Mouse (Mus musculus): Measurements from ENCODE around the gene Spata25. TPM values are rescaled to one million over a fixed set of nuclear protein-coding genes. Genes with fewer than 3 reads are reported as not detected.

Gene Spata25
- polyA plus RNA-seq, 1 experiment from 2014 or later, result not detected

- 81% methylated on average over 30 of the region's 30 CpGs for WGBS
- Histone ChIP-seq H3K4me2 (replicated peaks; ENCODE audit: low read depth) (no peak overlapping the region), H3K4me1 (replicated peaks; ENCODE audit: control insufficient read depth, insufficient read depth, low read length) (peaks cover 3% of the 10 kb centered on the region; the same call in 1 of the 2 replicates), H3K9ac (ENCODE audit: low read depth, low read length) (no peak overlapping the region), H3K27ac (ENCODE audit: low read depth, low read length) (no peak overlapping the region), H3K36me3 (ENCODE audit: control insufficient read depth, insufficient read depth) (0 out of 2 replicates have a peak, but pooled peaks cover under 1% of the 10 kb centered on the region), H3K4me3 (ENCODE audit: low read depth, low read length) (no peak overlapping the region), H3K27me3 (replicated peaks; ENCODE audit: control insufficient read depth, insufficient read depth, low read length) (no peaks in the 10 kb centered on the region), H3K9me3 (ENCODE audit: control insufficient read depth) (no peaks in the 10 kb centered on the region)
- no peak for TF ChIP-seq CTCF (IDR thresholded peaks at IDR 0.05; ENCODE audit: low read depth)
- ATAC-seq, result no peak
Observed at GRCm38 (mm10) chr2:164777246-164778014, 50.9 kb downstream of the Spata25 start.

- H3K4me2 ChIP-seq (replicated peaks; ENCODE audit: low read depth), result no peak overlapping the region
- H3K9ac ChIP-seq (ENCODE audit: low read depth, low read length), result no peak overlapping the region
- H3K27ac ChIP-seq (ENCODE audit: low read depth, low read length), result no peak overlapping the region
- TF ChIP-seq CTCF (IDR thresholded peaks at IDR 0.05; ENCODE audit: low read depth), result no peak
- ATAC-seq, result no peak
- no peaks in the 10 kb centered on the region for H3K9me3 ChIP-seq (ENCODE audit: control insufficient read depth)
- no peak overlapping the region for H3K4me3 ChIP-seq (ENCODE audit: low read depth, low read length)
- WGBS, result 56% methylated on average over 17 of the region's 17 CpGs
- peaks cover 7% of the 10 kb centered on the region; the same call in 1 of the 2 replicates for H3K36me3 ChIP-seq (ENCODE audit: control insufficient read depth, insufficient read depth)
- peaks cover 6% of the 10 kb centered on the region; the same call in 1 of the 2 replicates for H3K4me1 ChIP-seq (replicated peaks; ENCODE audit: control insufficient read depth, insufficient read depth, low read length)
- H3K27me3 ChIP-seq (replicated peaks; ENCODE audit: control insufficient read depth, insufficient read depth, low read length), result no peaks in the 10 kb centered on the region
Observed at GRCm38 (mm10) chr2:164776801-164777200, 51.5 kb downstream of the Spata25 start.

Other genes starting within 250 kb of the Spata25 start
- 0.14 TPM in 1 of 2 replicates, not detected in the other for gene Wfdc6a, start 243.1 kb downstream of the Spata25 start, polyA plus RNA-seq (2015; fragmentation: Nextera tagmentation; extraction: Ambion mirVana)
- not detected in 2 replicates for gene Eppin, start 234.9 kb downstream of the Spata25 start, polyA plus RNA-seq (2015; fragmentation: Nextera tagmentation; extraction: Ambion mirVana)
- not detected in 2 replicates for gene Wfdc6b, start 215.0 kb downstream of the Spata25 start, polyA plus RNA-seq (2015; fragmentation: Nextera tagmentation; extraction: Ambion mirVana)
- not detected in 2 replicates for gene Wfdc8, start 214.9 kb downstream of the Spata25 start, polyA plus RNA-seq (2015; fragmentation: Nextera tagmentation; extraction: Ambion mirVana)
- gene Wfdc16, start 189.7 kb downstream of the Spata25 start, polyA plus RNA-seq (2015; fragmentation: Nextera tagmentation; extraction: Ambion mirVana), result not detected in 2 replicates
- gene Wfdc10, start 172.5 kb downstream of the Spata25 start, polyA plus RNA-seq (2015; fragmentation: Nextera tagmentation; extraction: Ambion mirVana), result not detected in 2 replicates
- not detected in 2 replicates for gene Wfdc9, start 172.0 kb downstream of the Spata25 start, polyA plus RNA-seq (2015; fragmentation: Nextera tagmentation; extraction: Ambion mirVana)
- gene Wfdc11, start 154.4 kb downstream of the Spata25 start, polyA plus RNA-seq (2015; fragmentation: Nextera tagmentation; extraction: Ambion mirVana), result not detected in 2 replicates
- 0.14 and 0.18 TPM in 2 replicates for gene Wfdc13, start 143.4 kb downstream of the Spata25 start, polyA plus RNA-seq (2015; fragmentation: Nextera tagmentation; extraction: Ambion mirVana)
- gene Spint4, start 130.0 kb downstream of the Spata25 start, polyA plus RNA-seq (2015; fragmentation: Nextera tagmentation; extraction: Ambion mirVana), result not detected in 2 replicates
- not detected in 2 replicates for gene Spint5, start 113.2 kb downstream of the Spata25 start, polyA plus RNA-seq (2015; fragmentation: Nextera tagmentation; extraction: Ambion mirVana)
- 0.85 and 0.95 TPM in 2 replicates for gene Wfdc3, start 82.6 kb downstream of the Spata25 start, polyA plus RNA-seq (2015; fragmentation: Nextera tagmentation; extraction: Ambion mirVana)
- 39.4 and 43.3 TPM in 2 replicates for gene Dnttip1, start 82.6 kb downstream of the Spata25 start, polyA plus RNA-seq (2015; fragmentation: Nextera tagmentation; extraction: Ambion mirVana)
- 118 and 121 TPM in 2 replicates for gene Ube2c, start 58.6 kb downstream of the Spata25 start, polyA plus RNA-seq (2015; fragmentation: Nextera tagmentation; extraction: Ambion mirVana)
- gene Tnnc2, start 48.6 kb downstream of the Spata25 start, polyA plus RNA-seq (2015; fragmentation: Nextera tagmentation; extraction: Ambion mirVana), result 0.51 and 0.73 TPM in 2 replicates
- 12.5 and 13.0 TPM in 2 replicates for gene Snx21, start 42.7 kb downstream of the Spata25 start, polyA plus RNA-seq (2015; fragmentation: Nextera tagmentation; extraction: Ambion mirVana)
- gene Acot8, start 23.7 kb downstream of the Spata25 start, polyA plus RNA-seq (2015; fragmentation: Nextera tagmentation; extraction: Ambion mirVana), result 52.5 and 54.4 TPM in 2 replicates
- 3.7 and 4.2 TPM in 2 replicates for gene Zswim3, start 23.4 kb downstream of the Spata25 start, polyA plus RNA-seq (2015; fragmentation: Nextera tagmentation; extraction: Ambion mirVana)
- gene Zswim1, start 5.9 kb downstream of the Spata25 start, polyA plus RNA-seq (2015; fragmentation: Nextera tagmentation; extraction: Ambion mirVana), result 7.0 and 7.6 TPM in 2 replicates
- 1,079 and 1,142 TPM in 2 replicates for gene Ctsa, start 4.3 kb upstream of the Spata25 start, polyA plus RNA-seq (2015; fragmentation: Nextera tagmentation; extraction: Ambion mirVana)
- 4.6 and 5.7 TPM in 2 replicates for gene Neurl2, start 4.9 kb upstream of the Spata25 start, polyA plus RNA-seq (2015; fragmentation: Nextera tagmentation; extraction: Ambion mirVana)
- 14.5 and 16.2 TPM in 2 replicates for gene Pltp, start 29.2 kb upstream of the Spata25 start, polyA plus RNA-seq (2015; fragmentation: Nextera tagmentation; extraction: Ambion mirVana)
- 43.2 and 44.0 TPM in 2 replicates for gene Pcif1, start 50.8 kb upstream of the Spata25 start, polyA plus RNA-seq (2015; fragmentation: Nextera tagmentation; extraction: Ambion mirVana)
- gene Zfp335, start 83.2 kb upstream of the Spata25 start, polyA plus RNA-seq (2015; fragmentation: Nextera tagmentation; extraction: Ambion mirVana), result 3.6 and 3.8 TPM in 2 replicates
- gene Mmp9, start 112.2 kb upstream of the Spata25 start, polyA plus RNA-seq (2015; fragmentation: Nextera tagmentation; extraction: Ambion mirVana), result 9.6 and 9.8 TPM in 2 replicates
- gene Slc12a5, start 132.3 kb upstream of the Spata25 start, polyA plus RNA-seq (2015; fragmentation: Nextera tagmentation; extraction: Ambion mirVana), result 0.09 and 0.47 TPM in 2 replicates
- gene Ncoa5, start 206.3 kb upstream of the Spata25 start, polyA plus RNA-seq (2015; fragmentation: Nextera tagmentation; extraction: Ambion mirVana), result 11.9 and 13.9 TPM in 2 replicates
- 3.6 and 4.6 TPM in 2 replicates for gene Cd40, start 227.1 kb upstream of the Spata25 start, polyA plus RNA-seq (2015; fragmentation: Nextera tagmentation; extraction: Ambion mirVana)

Measured in intestine, postnatal 0 days (tissue).